Mouse (Mus musculus): Measurements from ENCODE around the gene Klhdc3. TPM values are rescaled to one million over a fixed set of nuclear protein-coding genes. Genes with fewer than 3 reads are reported as not detected.

Klhdc3 gene
- 10 to 100 TPM; 11.0 to 52.6 (median 32.1) TPM for total RNA-seq (2018; cell fraction: chromatin; rRNA removed)
- 10 to 100 TPM; 27.7 to 50.8 (median 40.8) TPM for total RNA-seq (2018; cell fraction: cytosol; rRNA removed)
- 10 to 100 TPM; 18.4 to 52.9 (median 36.1) TPM for total RNA-seq (2018; cell fraction: nucleus; rRNA removed)
- polyA plus RNA-seq (2018): 30.1 to 44.5 TPM (median 33.9 TPM) in 3 replicates

- Histone ChIP-seq H3K79me2 (ENCODE audit: inconsistent target) (peaks cover 42% of the 10 kb centered on the region), H3K36me3 (ENCODE audit: inconsistent target) (peaks cover 52% of the 10 kb centered on the region), H3K4me3 (ENCODE audit: inconsistent target) (peak within 1 kb of the TSS; percentile 82), H3K27ac (peak within 1 kb of the TSS; percentile 57)
- 2% methylated on average over 47 of the region's 49 CpGs for WGBS (ENCODE audit: missing documents)
Observed at GRCm38 (mm10) chr17:46680760-46681373, at the start of gene Klhdc3. Gene Klhdc3 (minus strand): TSS chr17:46680914.

GRCm38 (mm10) chr17:46728904-46729318, 48.2 kb upstream of the Klhdc3 start, which contains the start of gene Gnmt:
Gene Gnmt (minus strand): TSS chr17:46729168.
- H3K27ac ChIP-seq: no peak within 1 kb of the TSS
- 56% methylated on average over 24 of the region's 24 CpGs for WGBS (ENCODE audit: missing documents)
- no peak within 1 kb of the TSS for H3K4me3 ChIP-seq (ENCODE audit: inconsistent target)
- H3K79me2 ChIP-seq (ENCODE audit: inconsistent target): no peaks in the 10 kb centered on the region
- 0 out of 2 replicates have a peak, but pooled peaks cover 7% of the 10 kb centered on the region for H3K36me3 ChIP-seq (ENCODE audit: inconsistent target)

GRCm38 (mm10) chr17:46728496-46728895, 47.8 kb upstream of the Klhdc3 start:
- H3K27ac ChIP-seq: no peak overlapping the region
- 85% methylated on average over 11 of the region's 11 CpGs for WGBS (ENCODE audit: missing documents)
- no peaks in the 10 kb centered on the region for H3K79me2 ChIP-seq (ENCODE audit: inconsistent target)
- no peak overlapping the region for H3K4me3 ChIP-seq (ENCODE audit: inconsistent target)
- H3K36me3 ChIP-seq (ENCODE audit: inconsistent target): peaks cover 10% of the 10 kb centered on the region; the same call in 1 of the 2 replicates

- 54% methylated on average over 6 of the region's 6 CpGs for WGBS (ENCODE audit: missing documents)
- H3K27ac ChIP-seq: no peak overlapping the region
- H3K36me3 ChIP-seq (ENCODE audit: inconsistent target): peaks cover 15% of the 10 kb centered on the region; the same call in 1 of the 2 replicates
- no peak overlapping the region for H3K4me3 ChIP-seq (ENCODE audit: inconsistent target)
- no peaks in the 10 kb centered on the region for H3K79me2 ChIP-seq (ENCODE audit: inconsistent target)
Observed at GRCm38 (mm10) chr17:46728021-46728420, 47.3 kb upstream of the Klhdc3 start.

- WGBS (ENCODE audit: missing documents): 98% methylated on average over 9 of the region's 11 CpGs
- H3K79me2 ChIP-seq (ENCODE audit: inconsistent target): no peaks in the 10 kb centered on the region
- no peak overlapping the region for H3K27ac ChIP-seq
- H3K36me3 ChIP-seq (ENCODE audit: inconsistent target): peaks cover 15% of the 10 kb centered on the region; the same call in 1 of the 2 replicates
- no peak overlapping the region for H3K4me3 ChIP-seq (ENCODE audit: inconsistent target)
Observed at GRCm38 (mm10) chr17:46727271-46727670, 46.6 kb upstream of the Klhdc3 start.

GRCm38 (mm10) chr17:46725731-46726645, 45.3 kb upstream of the Klhdc3 start:
- 88% methylated on average over 26 of the region's 26 CpGs for WGBS (ENCODE audit: missing documents)
- Histone ChIP-seq H3K79me2 (ENCODE audit: inconsistent target) (no peaks in the 10 kb centered on the region), H3K36me3 (ENCODE audit: inconsistent target) (peaks cover 15% of the 10 kb centered on the region; the same call in 1 of the 2 replicates), H3K27ac (no peak overlapping the region), H3K4me3 (ENCODE audit: inconsistent target) (no peak overlapping the region)

GRCm38 (mm10) chr17:46725273-46725672, 44.6 kb upstream of the Klhdc3 start:
- Histone ChIP-seq H3K36me3 (ENCODE audit: inconsistent target) (peaks cover 15% of the 10 kb centered on the region; the same call in 1 of the 2 replicates), H3K79me2 (ENCODE audit: inconsistent target) (no peaks in the 10 kb centered on the region), H3K27ac (no peak overlapping the region), H3K4me3 (ENCODE audit: inconsistent target) (no peak overlapping the region)
- 79% methylated on average over 9 of the region's 9 CpGs for WGBS (ENCODE audit: missing documents)

- peaks cover 15% of the 10 kb centered on the region; the same call in 1 of the 2 replicates for H3K36me3 ChIP-seq (ENCODE audit: inconsistent target)
- WGBS (ENCODE audit: missing documents): 91% methylated on average over 20 of the region's 20 CpGs
- no peak overlapping the region for H3K27ac ChIP-seq
- no peak overlapping the region for H3K4me3 ChIP-seq (ENCODE audit: inconsistent target)
- H3K79me2 ChIP-seq (ENCODE audit: inconsistent target): no peaks in the 10 kb centered on the region
Observed at GRCm38 (mm10) chr17:46724477-46725084, 43.9 kb upstream of the Klhdc3 start.

GRCm38 (mm10) chr17:46721077-46721476, 40.4 kb upstream of the Klhdc3 start:
- Histone ChIP-seq H3K36me3 (ENCODE audit: inconsistent target) (peaks cover 15% of the 10 kb centered on the region; the same call in 1 of the 2 replicates), H3K4me3 (ENCODE audit: inconsistent target) (no peak overlapping the region), H3K27ac (no peak overlapping the region), H3K79me2 (ENCODE audit: inconsistent target) (no peaks in the 10 kb centered on the region)
- 97% methylated on average over 7 of the region's 7 CpGs for WGBS (ENCODE audit: missing documents)

GRCm38 (mm10) chr17:46714756-46715481, 34.2 kb upstream of the Klhdc3 start:
- no peak overlapping the region for H3K27ac ChIP-seq
- peaks cover 21% of the 10 kb centered on the region for H3K79me2 ChIP-seq (ENCODE audit: inconsistent target)
- no peak overlapping the region for H3K4me3 ChIP-seq (ENCODE audit: inconsistent target)
- WGBS (ENCODE audit: missing documents): 95% methylated on average over 9 of the region's 11 CpGs
- H3K36me3 ChIP-seq (ENCODE audit: inconsistent target): peaks cover 21% of the 10 kb centered on the region

- H3K36me3 ChIP-seq (ENCODE audit: inconsistent target): peaks cover 21% of the 10 kb centered on the region
- H3K79me2 ChIP-seq (ENCODE audit: inconsistent target): peaks cover 21% of the 10 kb centered on the region
- WGBS (ENCODE audit: missing documents): 92% methylated on average over 9 of the region's 9 CpGs
- no peak overlapping the region for H3K4me3 ChIP-seq (ENCODE audit: inconsistent target)
- no peak overlapping the region for H3K27ac ChIP-seq
Observed at GRCm38 (mm10) chr17:46713849-46714248, 33.1 kb upstream of the Klhdc3 start.

- Histone ChIP-seq H3K36me3 (ENCODE audit: inconsistent target) (peaks cover 21% of the 10 kb centered on the region), H3K27ac (peak overlapping the region; percentile 8; the same call in 1 of the 2 replicates), H3K79me2 (ENCODE audit: inconsistent target) (peaks cover 21% of the 10 kb centered on the region), H3K4me3 (ENCODE audit: inconsistent target) (peak overlapping the region; percentile 61)
- WGBS (ENCODE audit: missing documents): 13% methylated on average over 7 of the region's 7 CpGs
Observed at GRCm38 (mm10) chr17:46712442-46712841, 31.7 kb upstream of the Klhdc3 start.

- WGBS (ENCODE audit: missing documents): 1% methylated on average over 72 of the region's 76 CpGs
- H3K4me3 ChIP-seq (ENCODE audit: inconsistent target): peak overlapping the region; percentile 61
- peaks cover 21% of the 10 kb centered on the region for H3K36me3 ChIP-seq (ENCODE audit: inconsistent target)
- peaks cover 21% of the 10 kb centered on the region for H3K79me2 ChIP-seq (ENCODE audit: inconsistent target)
- H3K27ac ChIP-seq: peak overlapping the region; percentile 8; the same call in 1 of the 2 replicates
Observed at GRCm38 (mm10) chr17:46711612-46712271, 31.0 kb upstream of the Klhdc3 start.

All from macrophage (primary cell).